Mouse (Mus musculus) heart, adult 2 months (tissue): ENCODE data around the gene Zc4h2.

ENCODE experiments used
- CTCF ChIP-seq: fragments of 200-600 bp; IDR thresholded peaks from 2 replicates; pipeline ENCODE4 v1.8.1; 2022; ENCODE audit warnings: antibody characterized with exemption, mild to moderate bottlenecking, moderate library complexity
- POLR2A ChIP-seq: fragments of 200-500 bp; IDR thresholded peaks from 2 replicates; pipeline ENCODE4 v1.6.1; 2011; ENCODE audit warnings: mild to moderate bottlenecking, low read depth, low read length, control low read depth; ENCODE audit not compliant: insufficient read depth

- TF ChIP-seq POLR2A (no peak), CTCF (no peak)
Observed at GRCm38 (mm10) chrX:95658600-95659084, 333 bp upstream of the Zc4h2 start.
